Mouse (Mus musculus): ENCODE measurements around the gene Styx.

DNA sequence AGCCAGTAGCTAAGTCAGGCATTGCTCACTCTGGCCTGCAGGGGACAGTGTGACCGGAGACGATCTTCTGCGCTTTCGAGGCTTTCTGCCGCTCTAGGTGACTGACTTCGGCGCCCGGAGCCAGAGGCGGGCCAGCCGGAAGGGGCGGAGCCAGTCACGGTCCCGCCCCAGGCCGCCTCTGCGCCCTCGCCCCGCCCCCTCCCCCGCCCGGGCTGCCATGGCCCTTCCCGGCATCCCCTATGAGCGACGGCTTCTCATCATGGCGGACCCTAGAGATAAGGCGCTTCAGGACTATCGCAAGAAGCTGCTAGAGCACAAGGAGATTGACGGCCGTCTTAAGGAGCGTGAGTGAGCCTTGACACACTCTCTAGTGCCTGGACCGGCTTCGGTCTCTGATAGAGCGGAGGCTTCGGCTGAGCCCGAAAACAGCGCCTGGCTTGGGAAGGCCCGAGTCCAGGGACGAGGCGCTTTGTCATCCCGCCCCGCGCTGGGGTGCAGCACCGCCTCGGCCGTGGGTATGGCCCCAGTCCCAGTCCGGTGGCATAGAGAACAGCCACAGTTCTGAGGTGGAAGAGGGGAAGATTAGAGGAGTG, 21.2 kb upstream of the Styx start, which contains the start of gene Psmc6:
- TF ChIP-seq CTCF (IDR thresholded peaks at IDR 0.05; ENCODE audit: extremely low read depth, insufficient read length, insufficient replicate concordance, low read depth, low read length) (peak; percentile 96; the same call in 1 of the 2 replicates), POLR2A (IDR thresholded peaks at IDR 0.05; ENCODE audit: low read depth, low read length) (peak; percentile 87; the same call in 1 of the 2 replicates)
